1 mouse cellular context compared by ENCODE assay signal in the genomic region with DNA sequence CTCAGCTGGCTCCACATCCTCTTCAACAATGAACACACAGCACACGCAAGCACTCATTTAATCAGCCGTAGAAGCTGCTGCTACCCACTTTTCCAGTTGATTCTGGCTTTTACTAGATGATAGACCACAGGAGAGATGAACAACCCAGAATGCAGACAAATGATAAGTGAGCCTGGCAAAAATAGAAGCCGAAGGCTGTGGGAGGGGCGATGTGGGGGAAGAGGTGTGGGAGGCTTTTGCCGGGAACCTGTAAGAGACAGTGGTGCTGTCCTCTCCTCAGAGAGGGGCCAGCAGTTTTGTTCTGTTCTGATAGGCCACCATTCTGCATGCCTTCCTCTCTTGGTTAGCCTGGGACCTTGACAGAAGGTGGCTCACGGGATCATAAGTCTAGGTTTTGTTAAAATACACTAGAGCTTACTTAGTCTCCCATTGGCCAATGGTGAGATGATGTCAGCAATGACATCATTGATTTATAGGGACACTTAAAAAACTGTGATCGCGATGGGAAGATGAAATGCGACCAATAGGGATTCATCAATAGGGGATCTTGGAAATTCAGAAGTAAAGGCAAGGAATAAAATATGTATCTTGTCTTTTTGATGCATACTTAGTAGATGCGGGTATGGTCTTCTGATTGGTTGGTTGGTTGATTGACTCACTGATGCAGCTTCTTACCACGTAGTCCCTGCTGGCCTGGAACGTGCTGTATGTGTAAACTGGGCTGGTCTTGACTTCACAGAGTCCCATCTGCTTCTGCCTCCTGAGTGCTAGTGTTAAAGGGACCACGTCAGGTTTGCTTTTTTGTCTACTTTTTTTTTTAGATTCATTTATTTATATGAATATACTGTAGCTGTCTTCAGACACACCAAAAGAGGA.
TF ChIP-seq lines count a peak whose summit lies in the region.

No protein-coding gene starts in this region.

TF ChIP-seq in MEL, 35 proteins besides CTCF, POLR2A, EP300 and RAD21 (continued from another document):
- TF ChIP-seq MAX (IDR thresholded peaks at IDR 0.05; ENCODE audit: low read length) (peak; percentile 63), NELFE (IDR thresholded peaks at IDR 0.05; ENCODE audit: low read depth, low read length) (peak; percentile 42; the same call in 1 of the 2 replicates), MYC (IDR thresholded peaks at IDR 0.05; ENCODE audit: low read depth, low read length) (0 out of 2 replicates have a peak, but pooled peaks have one; percentile 45), RCOR1 (IDR thresholded peaks at IDR 0.05; ENCODE audit: low read depth, low read length) (peak; percentile 67), GATA1 (IDR thresholded peaks at IDR 0.05; ENCODE audit: low read depth, low read length) (peak; percentile 80), MAFK (IDR thresholded peaks at IDR 0.05; ENCODE audit: borderline replicate concordance, low read depth, low read length) (peak; percentile 44; the same call in 1 of the 2 replicates), POLR2AphosphoS2 (IDR thresholded peaks at IDR 0.05; ENCODE audit: low read length) (no peak), HCFC1 (IDR thresholded peaks at IDR 0.05; ENCODE audit: low read depth, low read length) (peak; percentile 60; the same call in 1 of the 2 replicates), TBP (IDR thresholded peaks at IDR 0.05; ENCODE audit: low read depth, low read length) (peak; percentile 63)
